Mouse (Mus musculus) heart, embryonic 10.5 days (tissue): ENCODE results near the gene Jtb. TPM values are rescaled to one million over a fixed set of nuclear protein-coding genes. Genes with fewer than 3 reads are reported as not detected.

ENCODE experiments used
- DNase-seq: peaks from one replicate; pipeline ENCODE4 v3.0.0-alpha.2; 2017; ENCODE audit warnings: low spot score
- H3K27ac ChIP-seq: fragments of 300-500 bp; sonication (generic); 2 replicates; pipeline ENCODE4 v1.5.1; 2016; ENCODE audit warnings: mild to moderate bottlenecking
- H3K27me3 ChIP-seq: fragments of 300-500 bp; sonication (generic); 2 replicates; pipeline ENCODE4 v1.6.1; 2016; ENCODE audit warnings: mild to moderate bottlenecking; ENCODE audit not compliant: poor library complexity, insufficient read depth, severe bottlenecking
- H3K36me3 ChIP-seq: fragments of 300-500 bp; sonication (generic); 2 replicates; pipeline ENCODE4 v1.6.1; 2016; ENCODE audit warnings: mild to moderate bottlenecking, moderate library complexity
- H3K4me1 ChIP-seq: fragments of 300-500 bp; sonication (generic); 2 replicates; pipeline ENCODE4 v1.6.1; 2016; ENCODE audit warnings: mild to moderate bottlenecking
- H3K4me3 ChIP-seq: fragments of 300-500 bp; sonication (generic); 2 replicates; pipeline ENCODE4 v1.5.1; 2016; ENCODE audit warnings: mild to moderate bottlenecking, moderate library complexity
- H3K9me3 ChIP-seq: fragments of 300-500 bp; sonication (generic); 2 replicates; pipeline ENCODE4 v1.6.1; 2016; ENCODE audit warnings: mild to moderate bottlenecking, moderate library complexity
- WGBS: fragments of 180-500 bp; shearing (Covaris S2); methylation state at CpG from one replicate; pipeline ENCODE4 v1.1.7; 2016; 5-methylcytosine and 5-hydroxymethylcytosine counted together
- polyA plus RNA-seq: library from polyadenylated mRNA; unstranded; fragments of >200 nt; fragmentation: Nextera tagmentation; extraction: Ambion mirVana; gene quantifications from 2 replicates; pipeline ENCODE4 v1.2.1, GENCODE M21; 2016

The Jtb gene
- polyA plus RNA-seq, 1 experiment from 2014 or later = 92.0 TPM

DNA sequence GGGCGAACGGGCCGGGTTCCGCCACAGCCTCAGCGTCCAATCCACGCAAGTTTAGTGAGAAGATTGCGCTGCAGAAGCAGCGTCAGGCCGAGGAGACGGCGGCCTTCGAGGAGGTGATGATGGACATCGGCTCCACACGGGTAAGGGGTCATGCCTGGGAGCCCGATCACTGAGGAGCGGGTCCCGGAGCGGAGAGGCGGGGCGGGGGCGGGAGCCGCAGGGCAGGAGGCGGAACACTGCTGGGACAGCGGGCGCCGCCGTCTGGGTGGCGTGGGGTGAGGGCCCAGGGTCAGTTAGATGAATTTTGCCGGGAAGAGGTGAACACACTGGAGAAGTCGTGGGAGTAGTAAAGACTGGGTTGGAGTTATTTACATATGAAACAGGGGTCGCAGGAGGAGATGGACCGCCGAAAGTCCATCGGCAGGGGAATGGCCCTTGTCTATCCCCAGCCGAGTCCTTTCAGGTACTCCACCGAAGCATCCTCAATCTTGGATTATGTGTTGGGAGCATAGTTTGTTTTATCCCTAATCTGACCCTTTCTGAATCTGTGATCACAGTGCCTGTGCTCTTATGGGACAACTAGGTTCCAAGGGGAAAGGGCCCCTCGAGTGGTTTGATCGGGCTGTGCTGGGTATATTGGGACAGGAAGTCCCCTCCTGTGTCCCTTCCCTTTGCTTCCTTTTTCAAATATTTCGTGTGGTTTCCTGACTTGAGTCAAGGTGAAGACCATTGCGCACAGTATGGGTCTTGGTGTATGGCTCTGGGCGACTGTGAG lies 23.2 kb downstream of the Jtb start:
- peaks cover 61% of the 10 kb centered on the region for H3K36me3 ChIP-seq
- H3K4me3 ChIP-seq = peak overlapping the region; percentile 88
- no peaks in the 10 kb centered on the region for H3K27me3 ChIP-seq
- WGBS = under 1% methylated on average over 41 of the region's 41 CpGs
- H3K9me3 ChIP-seq = no peaks in the 10 kb centered on the region
- H3K27ac ChIP-seq = peak overlapping the region; percentile 95
- DNase-seq = no peak
- H3K4me1 ChIP-seq = peaks cover 13% of the 10 kb centered on the region

DNA sequence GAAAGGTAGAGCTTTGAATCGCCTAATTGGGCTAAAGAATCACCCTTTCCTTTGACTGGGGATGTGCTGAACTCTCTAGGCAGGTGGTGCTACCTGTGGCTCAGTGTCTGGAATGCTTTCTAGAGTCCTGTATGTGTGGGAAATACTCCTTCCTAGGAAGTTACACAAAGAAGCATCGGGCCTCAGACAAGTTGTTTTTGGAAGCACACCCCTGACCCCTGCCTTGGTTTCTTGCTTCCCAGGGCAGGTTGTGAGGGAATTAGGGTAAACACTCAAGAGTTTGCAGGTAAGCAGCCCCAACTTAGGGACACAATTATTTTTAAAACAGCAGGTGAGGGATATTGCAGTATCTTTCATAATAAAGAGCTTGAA lies 23.8 kb downstream of the Jtb start:
- H3K4me1 ChIP-seq = peaks cover 13% of the 10 kb centered on the region
- no peaks in the 10 kb centered on the region for H3K27me3 ChIP-seq
- peaks cover 62% of the 10 kb centered on the region for H3K36me3 ChIP-seq
- H3K4me3 ChIP-seq = peak overlapping the region; percentile 88
- 34% methylated on average over 2 of the region's 2 CpGs for WGBS
- H3K27ac ChIP-seq = peak overlapping the region; percentile 95; the same call in 1 of the 2 replicates
- H3K9me3 ChIP-seq = no peaks in the 10 kb centered on the region
- DNase-seq = no peak

DNA sequence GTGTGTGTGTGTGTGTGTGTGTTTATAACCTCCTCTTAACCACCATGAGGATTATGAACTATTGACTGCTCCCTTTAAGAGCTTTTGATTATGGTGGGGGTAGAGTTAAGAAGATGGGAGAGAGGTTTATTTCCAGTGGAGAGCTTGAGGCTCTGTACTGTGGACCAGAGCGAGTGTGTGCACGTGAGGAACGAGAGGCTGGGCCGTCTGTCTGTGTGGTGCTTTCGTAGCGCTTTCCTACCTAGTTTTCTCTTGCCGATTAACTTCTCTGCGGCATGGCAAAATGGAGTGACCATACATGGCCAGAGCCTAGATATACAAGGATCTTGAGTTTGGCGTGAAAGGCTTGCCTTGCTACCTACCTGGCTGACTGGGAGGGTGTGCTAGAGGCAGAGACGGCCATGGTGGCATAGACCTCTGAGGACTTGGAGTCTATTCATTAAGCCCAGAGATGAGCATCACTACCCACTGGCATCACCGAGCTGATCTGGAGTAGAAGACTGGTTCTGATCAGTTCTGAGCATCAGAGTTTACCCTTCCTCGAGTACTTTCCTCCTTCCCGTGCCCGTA lies 24.5 kb downstream of the Jtb start:
- WGBS = 91% methylated on average over 14 of the region's 14 CpGs
- peaks cover 62% of the 10 kb centered on the region for H3K36me3 ChIP-seq
- H3K4me3 ChIP-seq = no peak overlapping the region
- peaks cover 13% of the 10 kb centered on the region for H3K4me1 ChIP-seq
- no peaks in the 10 kb centered on the region for H3K9me3 ChIP-seq
- no peaks in the 10 kb centered on the region for H3K27me3 ChIP-seq
- H3K27ac ChIP-seq = no peak overlapping the region
- DNase-seq = no peak

- peaks cover 63% of the 10 kb centered on the region for H3K36me3 ChIP-seq
- H3K4me3 ChIP-seq = no peak overlapping the region
- no peaks in the 10 kb centered on the region for H3K27me3 ChIP-seq
- whole genome bisulfite sequencing = 87% methylated on average over 19 of the region's 19 CpGs
- no peak overlapping the region for H3K27ac ChIP-seq
- DNase-seq = no peak
- H3K4me1 ChIP-seq = peaks cover 13% of the 10 kb centered on the region
- no peaks in the 10 kb centered on the region for H3K9me3 ChIP-seq
Observed at GRCm38 (mm10) chr3:90256731-90257530, 25.5 kb downstream of the Jtb start.

DNA sequence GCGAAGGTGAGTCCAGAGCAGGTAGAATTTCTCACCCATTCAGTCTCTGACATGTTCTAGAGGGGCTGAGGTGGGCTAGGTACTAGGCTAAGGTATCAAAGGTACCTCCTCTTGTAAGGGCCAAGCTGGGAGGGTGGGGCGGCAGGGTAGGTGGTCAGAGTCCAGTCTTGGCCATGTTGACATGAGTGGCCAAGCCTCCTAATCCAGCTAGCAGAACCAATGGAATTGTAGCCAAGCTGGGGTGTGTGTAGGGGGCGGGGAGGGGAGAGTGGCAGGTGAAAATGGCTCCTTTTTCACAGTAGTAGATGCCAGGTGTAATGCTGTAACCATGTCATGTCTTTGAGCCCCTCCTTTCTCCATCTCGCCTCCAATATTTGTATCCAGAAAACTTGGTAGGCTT lies 27.1 kb downstream of the Jtb start:
- H3K4me1 ChIP-seq = peaks cover 13% of the 10 kb centered on the region
- WGBS = 88% methylated on average over 4 of the region's 4 CpGs
- no peak overlapping the region for H3K27ac ChIP-seq
- H3K4me3 ChIP-seq = no peak overlapping the region
- no peaks in the 10 kb centered on the region for H3K27me3 ChIP-seq
- DNase-seq = no peak
- peaks cover 77% of the 10 kb centered on the region for H3K36me3 ChIP-seq
- H3K9me3 ChIP-seq = no peaks in the 10 kb centered on the region

GRCm38 (mm10) chr3:90263121-90263771 lies 31.8 kb downstream of the Jtb start:
- 86% methylated on average over 5 of the region's 5 CpGs for WGBS
- H3K9me3 ChIP-seq = no peaks in the 10 kb centered on the region
- H3K27ac ChIP-seq = no peak overlapping the region
- peaks cover 68% of the 10 kb centered on the region for H3K36me3 ChIP-seq
- H3K4me3 ChIP-seq = no peak overlapping the region
- no peaks in the 10 kb centered on the region for H3K27me3 ChIP-seq
- peaks cover 27% of the 10 kb centered on the region for H3K4me1 ChIP-seq
- DNase-seq = no peak

GRCm38 (mm10) chr3:90264687-90265033 lies 33.3 kb downstream of the Jtb start:
- H3K4me3 ChIP-seq = peak overlapping the region; percentile 90
- H3K27me3 ChIP-seq = no peaks in the 10 kb centered on the region
- peak overlapping the region; percentile 99 for H3K27ac ChIP-seq
- DNase-seq = no peak
- 35% methylated on average over 10 of the region's 10 CpGs for WGBS
- no peaks in the 10 kb centered on the region for H3K9me3 ChIP-seq
- H3K4me1 ChIP-seq = peaks cover 27% of the 10 kb centered on the region
- H3K36me3 ChIP-seq = peaks cover 65% of the 10 kb centered on the region

DNA sequence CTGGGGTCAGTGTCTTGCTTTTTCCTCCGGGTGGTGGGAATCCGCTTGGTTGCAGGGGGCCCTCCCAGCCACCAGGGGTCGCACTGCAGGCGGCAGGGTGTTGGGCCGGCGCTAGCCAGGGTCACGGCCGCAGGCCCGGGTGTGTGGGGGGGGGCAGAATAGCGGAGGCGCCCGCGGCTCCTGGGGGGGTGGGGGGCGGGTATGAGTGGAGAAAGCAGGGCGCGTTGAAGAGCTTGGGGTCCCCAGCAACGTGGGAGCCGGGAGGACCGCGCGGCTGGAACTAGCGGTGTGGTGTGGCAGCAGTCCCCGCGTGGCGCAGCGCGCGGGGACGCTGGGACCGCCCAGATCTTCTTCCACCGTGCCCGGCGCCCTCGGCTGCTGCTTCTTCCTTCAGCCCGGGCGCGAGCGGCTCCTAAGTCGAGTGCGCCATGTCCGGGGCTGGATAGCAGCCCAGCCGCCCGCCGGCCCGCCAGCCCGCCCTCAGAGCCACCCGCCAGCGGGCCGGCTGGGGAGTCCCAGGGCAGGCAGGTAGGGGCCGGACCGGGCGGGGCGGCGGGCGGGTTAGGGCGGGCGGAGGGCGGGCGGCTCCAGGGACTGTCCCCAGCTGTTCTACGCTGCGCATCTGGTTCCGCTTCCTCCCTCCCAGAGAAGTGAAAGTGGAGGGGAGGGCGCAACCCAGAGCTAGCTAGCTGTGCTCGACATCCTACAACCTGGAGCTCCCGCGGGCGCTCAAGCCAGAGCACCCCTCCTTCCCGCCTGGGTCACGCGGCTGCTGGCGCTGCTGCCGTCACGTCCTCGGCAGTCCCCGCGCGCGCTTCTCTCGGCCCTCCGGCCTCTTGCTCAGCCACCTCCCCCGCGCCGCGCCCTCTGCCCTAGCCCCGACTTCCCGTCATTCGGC lies 33.9 kb downstream of the Jtb start, which contains the start of gene Dennd4b:
Gene Dennd4b, plus strand, starts transcription at position 152 of the 898 bp plus-strand sequence.
- Histone ChIP-seq H3K4me1 (peaks cover 27% of the 10 kb centered on the region), H3K27me3 (no peaks in the 10 kb centered on the region), H3K4me3 (peak within 1 kb of the TSS; percentile 90), H3K27ac (peak within 1 kb of the TSS; percentile 99), H3K9me3 (no peaks in the 10 kb centered on the region), H3K36me3 (peaks cover 62% of the 10 kb centered on the region)
- peak; percentile 95 for DNase-seq
- under 1% methylated on average over 84 of the region's 87 CpGs for WGBS

DNA sequence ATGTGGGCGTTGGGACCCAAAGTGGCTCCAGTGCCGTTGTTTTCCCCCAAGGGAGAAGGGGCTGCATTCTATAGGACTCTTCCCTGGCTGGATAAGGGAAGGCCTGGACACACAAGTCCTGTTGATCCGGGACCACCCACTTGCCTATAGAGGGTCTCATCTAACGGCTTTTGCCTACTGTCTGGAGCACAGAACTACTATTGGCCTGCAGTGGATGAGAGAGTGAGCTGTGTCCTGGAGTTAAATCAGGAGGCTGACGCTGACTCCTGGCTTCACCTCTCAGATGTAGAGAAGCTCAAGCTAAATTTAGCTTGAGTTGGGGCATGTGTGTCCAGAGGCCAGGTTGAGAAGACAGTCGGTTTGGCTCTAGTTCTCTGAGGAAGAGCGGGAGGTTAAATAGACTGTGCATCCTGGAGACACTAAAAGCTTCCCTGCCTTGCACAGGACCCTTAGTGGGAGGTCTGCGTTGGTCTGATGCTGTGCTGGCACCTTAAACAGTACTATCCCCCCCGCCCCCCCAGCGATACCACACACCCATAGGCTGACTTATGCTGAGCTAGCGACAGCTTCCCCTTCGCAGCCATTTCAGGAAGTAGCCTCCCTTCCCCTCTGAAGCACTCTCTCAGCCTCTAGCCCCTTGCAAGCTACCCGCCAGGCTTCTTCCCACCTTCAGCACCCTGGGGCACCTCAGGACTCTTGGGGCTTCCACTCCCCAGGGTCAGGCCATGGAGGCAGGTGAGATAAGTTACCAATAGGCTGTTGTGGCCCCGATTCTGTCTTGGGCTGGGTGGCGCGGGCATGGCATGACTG lies 34.7 kb downstream of the Jtb start:
- 15% methylated on average over 16 of the region's 16 CpGs for WGBS
- no peaks in the 10 kb centered on the region for H3K27me3 ChIP-seq
- DNase-seq = no peak
- H3K4me1 ChIP-seq = peaks cover 27% of the 10 kb centered on the region
- peaks cover 62% of the 10 kb centered on the region for H3K36me3 ChIP-seq
- H3K9me3 ChIP-seq = no peaks in the 10 kb centered on the region
- H3K4me3 ChIP-seq = peak overlapping the region; percentile 90
- peak overlapping the region; percentile 99 for H3K27ac ChIP-seq

DNA sequence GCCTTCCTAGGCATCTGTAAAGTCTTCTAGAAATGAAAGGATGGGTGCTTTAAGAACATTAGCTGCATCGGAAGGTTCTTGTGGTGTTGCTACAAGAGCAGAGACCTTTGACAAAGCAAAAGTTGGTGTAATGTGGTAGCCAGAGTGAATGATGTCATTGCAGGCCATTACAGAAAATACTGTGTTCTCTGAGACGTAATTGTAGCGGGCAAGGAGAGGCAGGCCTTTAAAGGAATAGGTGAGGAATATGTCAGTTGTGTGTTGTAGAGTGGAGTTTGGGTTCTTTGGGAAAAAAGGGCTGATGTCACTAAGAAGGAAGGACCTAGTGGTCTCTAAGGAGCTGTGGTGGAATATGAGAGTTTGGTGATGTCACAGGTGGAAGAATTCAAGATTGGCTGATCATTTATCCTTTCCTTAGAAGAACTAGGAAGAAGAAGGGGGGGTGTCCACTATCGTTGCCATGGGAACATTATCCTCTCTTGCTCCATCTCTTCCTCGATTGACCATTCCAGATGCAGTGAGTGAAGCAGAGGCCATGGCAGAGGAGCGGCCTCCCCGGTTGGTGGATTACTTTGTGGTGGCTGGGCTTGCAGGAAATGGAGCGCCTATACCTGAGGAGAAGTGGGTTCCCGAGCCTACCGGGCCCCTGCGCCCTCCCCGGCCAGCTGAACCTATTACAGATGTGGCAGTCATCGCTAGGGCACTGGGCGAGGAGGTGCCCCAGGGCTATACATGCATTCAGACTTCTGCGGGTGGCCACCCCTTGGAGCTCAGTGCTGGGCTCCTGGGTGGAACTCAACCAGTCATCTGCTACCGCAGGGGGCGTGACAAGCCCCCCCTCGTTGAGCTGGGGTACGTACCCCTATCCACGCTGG lies 35.7 kb downstream of the Jtb start:
- Histone ChIP-seq H3K4me1 (peaks cover 30% of the 10 kb centered on the region), H3K4me3 (peak overlapping the region; percentile 90), H3K27me3 (no peaks in the 10 kb centered on the region), H3K27ac (peak overlapping the region; percentile 99), H3K9me3 (no peaks in the 10 kb centered on the region), H3K36me3 (peaks cover 62% of the 10 kb centered on the region)
- WGBS = 89% methylated on average over 20 of the region's 20 CpGs
- peak; percentile 69 for DNase-seq

DNA sequence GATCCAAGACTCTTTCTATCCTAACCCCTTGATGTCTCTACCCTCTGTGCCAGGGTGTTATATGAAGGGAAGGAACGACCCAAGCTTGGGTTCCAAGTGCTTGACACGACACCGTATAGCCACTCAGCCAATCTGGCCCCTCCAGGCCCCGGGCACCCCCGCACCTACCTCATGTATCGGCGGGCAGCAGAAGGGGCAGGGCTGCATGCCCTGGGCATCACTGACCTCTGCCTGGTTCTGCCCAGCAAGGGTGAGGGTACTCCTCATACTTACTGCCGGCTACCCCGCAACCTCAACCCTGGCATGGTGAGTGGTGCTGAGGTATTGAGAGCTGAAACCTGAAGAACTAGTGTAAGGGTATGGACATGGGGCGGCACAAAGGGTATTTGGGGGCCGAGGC lies 36.8 kb downstream of the Jtb start:
- Histone ChIP-seq H3K9me3 (no peaks in the 10 kb centered on the region), H3K27ac (no peak overlapping the region), H3K4me3 (no peak overlapping the region), H3K27me3 (no peaks in the 10 kb centered on the region), H3K36me3 (peaks cover 60% of the 10 kb centered on the region), H3K4me1 (peaks cover 31% of the 10 kb centered on the region)
- peak; percentile 70 for DNase-seq
- WGBS = 94% methylated on average over 11 of the region's 11 CpGs
